Mouse (Mus musculus): ENCODE measurements around the gene Cd83. TPM values are rescaled to one million over a fixed set of nuclear protein-coding genes. Genes with fewer than 3 reads are reported as not detected.
A peak's percentile ranks its signal among the peaks of the same experiment; 100 is the strongest.

The Cd83 gene
- total RNA-seq, 2 experiments from 2014 or later: 7.1 to 7.2 TPM

GRCm38 (mm10) chr13:43773965-43774566 is 10.5 kb upstream of the Cd83 start:
- DNase-seq (ENCODE audit: extremely low spot score in 1 of 2, low spot score in 1 of 2): peak in 1 of 2 experiments; percentile 44

- no peak for DNase-seq (ENCODE audit: extremely low spot score in 1 of 2, low spot score in 1 of 2)
These were observed 9.8 kb upstream of the Cd83 start for GRCm38 (mm10) chr13:43774605-43775426.

- DNase-seq (ENCODE audit: extremely low spot score in 1 of 2, low spot score in 1 of 2): no peak
These were observed 9.2 kb upstream of the Cd83 start for GRCm38 (mm10) chr13:43775427-43775733.

- DNase-seq (ENCODE audit: extremely low spot score in 1 of 2, low spot score in 1 of 2): no peak
These were observed 7.1 kb upstream of the Cd83 start for GRCm38 (mm10) chr13:43777321-43778002.

GRCm38 (mm10) chr13:43778021-43778649 is 6.4 kb upstream of the Cd83 start:
- DNase-seq (ENCODE audit: extremely low spot score in 1 of 2, low spot score in 1 of 2): no peak

- DNase-seq (ENCODE audit: extremely low spot score in 1 of 2, low spot score in 1 of 2): no peak
These were observed 5.6 kb upstream of the Cd83 start for GRCm38 (mm10) chr13:43778971-43779370.

GRCm38 (mm10) chr13:43780071-43780470 is 4.5 kb upstream of the Cd83 start:
- no peak for DNase-seq (ENCODE audit: extremely low spot score in 1 of 2, low spot score in 1 of 2)

- no peak for DNase-seq (ENCODE audit: extremely low spot score in 1 of 2, low spot score in 1 of 2)
These were observed 1.1 kb downstream of the Cd83 start for GRCm38 (mm10) chr13:43785712-43786072.

- DNase-seq (ENCODE audit: extremely low spot score in 1 of 2, low spot score in 1 of 2): no peak
These were observed 1.7 kb downstream of the Cd83 start for GRCm38 (mm10) chr13:43786171-43786795.

- no peak for DNase-seq (ENCODE audit: extremely low spot score in 1 of 2, low spot score in 1 of 2)
These were observed 2.7 kb downstream of the Cd83 start for GRCm38 (mm10) chr13:43787262-43787661.

GRCm38 (mm10) chr13:43788071-43788470 is 3.5 kb downstream of the Cd83 start:
- DNase-seq (ENCODE audit: extremely low spot score in 1 of 2, low spot score in 1 of 2): no peak

GRCm38 (mm10) chr13:43788983-43789645 is 4.5 kb downstream of the Cd83 start:
- no peak for DNase-seq (ENCODE audit: extremely low spot score in 1 of 2, low spot score in 1 of 2)

GRCm38 (mm10) chr13:43790229-43791001 is 5.8 kb downstream of the Cd83 start:
- DNase-seq (ENCODE audit: extremely low spot score in 1 of 2, low spot score in 1 of 2): no peak

- DNase-seq (ENCODE audit: extremely low spot score in 1 of 2, low spot score in 1 of 2): peak in 1 of 2 experiments; percentile 42
These were observed 10.8 kb downstream of the Cd83 start for GRCm38 (mm10) chr13:43795334-43795733.

- no peak for DNase-seq (ENCODE audit: extremely low spot score in 1 of 2, low spot score in 1 of 2)
These were observed 14.1 kb downstream of the Cd83 start for GRCm38 (mm10) chr13:43798655-43799054.

GRCm38 (mm10) chr13:43800136-43800535 is 15.6 kb downstream of the Cd83 start:
- DNase-seq (ENCODE audit: extremely low spot score in 1 of 2, low spot score in 1 of 2): no peak

- no peak for DNase-seq (ENCODE audit: extremely low spot score in 1 of 2, low spot score in 1 of 2)
These were observed 17.4 kb downstream of the Cd83 start for GRCm38 (mm10) chr13:43801961-43802360.

GRCm38 (mm10) chr13:43802361-43803137 is 18.0 kb downstream of the Cd83 start:
- DNase-seq (ENCODE audit: extremely low spot score in 1 of 2, low spot score in 1 of 2): no peak

- DNase-seq (ENCODE audit: extremely low spot score in 1 of 2, low spot score in 1 of 2): no peak
These were observed 20.1 kb downstream of the Cd83 start for GRCm38 (mm10) chr13:43804648-43805047.
